Mouse (Mus musculus): ENCODE results near the gene Fbxo34. TPM values are rescaled to one million over a fixed set of nuclear protein-coding genes. Genes with fewer than 3 reads are reported as not detected.
A peak's percentile ranks its signal among the peaks of the same experiment; 100 is the strongest.
"Not testable (repeated sequence)": the region's sequence is repeated elsewhere in the genome, so short reads cannot be mapped to it uniquely, and the experiment has no call there.

Fbxo34 gene
- total RNA-seq, 2 experiments from 2014 or later: 15.1 to 16.2 TPM

DNA sequence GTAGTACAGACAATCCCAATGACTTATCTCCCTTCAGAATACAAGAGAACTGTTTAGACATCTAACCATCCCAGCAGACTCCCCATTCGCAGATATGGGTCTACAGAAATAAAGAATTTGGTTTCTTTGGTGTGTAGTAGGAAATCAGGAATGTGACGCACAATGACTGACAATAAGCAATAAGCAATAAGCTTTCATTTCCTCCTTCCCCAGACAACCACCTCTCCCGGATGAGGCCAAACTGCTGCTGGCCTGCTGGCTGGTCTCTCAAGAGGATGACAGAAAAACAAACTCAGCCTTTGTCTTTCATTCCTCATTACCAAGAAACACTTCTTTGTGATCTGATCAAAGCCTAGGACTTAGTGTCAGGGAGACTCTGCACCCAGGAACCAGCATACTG, 92.1 kb downstream of the Fbxo34 start:
- intact Hi-C loops (cut with DNase I): no loop called here
- no peak for DNase-seq

DNA sequence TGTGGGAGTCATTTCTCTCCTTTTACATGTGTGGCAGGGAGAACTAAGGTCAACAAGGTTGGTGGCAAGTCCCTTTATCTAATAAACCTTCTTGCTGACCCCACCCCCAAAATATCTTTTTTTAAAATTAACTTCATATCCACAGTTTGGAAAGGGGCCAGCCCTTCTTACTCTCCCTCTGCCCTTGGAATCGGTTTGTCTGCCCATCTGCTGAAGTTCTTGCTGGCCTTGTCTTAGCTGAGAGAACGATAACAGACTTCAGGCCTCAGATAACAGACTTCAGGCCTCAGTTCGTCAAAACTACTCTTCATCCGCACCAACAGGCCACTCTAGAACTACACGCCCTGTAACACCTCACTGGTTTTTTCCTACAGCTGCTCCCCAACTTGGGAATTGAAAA, 94.1 kb downstream of the Fbxo34 start:
- no peak for DNase-seq
- intact Hi-C loops (cut with DNase I): no loop called here

DNA sequence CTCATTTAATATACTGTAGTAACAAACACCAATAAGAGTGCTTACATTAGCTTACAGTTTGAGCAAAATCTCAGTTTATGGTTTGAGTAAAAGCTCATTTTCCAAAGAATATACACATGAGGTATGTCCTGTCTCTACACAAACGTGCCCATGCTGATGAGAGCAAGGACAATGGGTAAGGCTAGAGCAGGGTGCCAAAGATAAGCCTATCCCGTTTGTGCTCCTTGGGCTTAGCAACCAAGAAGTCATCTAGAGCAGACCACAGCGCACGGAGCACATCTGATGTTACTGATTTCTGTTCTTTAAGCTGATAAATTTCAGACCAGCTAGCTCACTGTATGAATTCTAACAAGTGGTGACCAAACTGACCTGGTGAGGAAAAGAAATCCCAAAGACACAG, 94.7 kb downstream of the Fbxo34 start:
- DNase-seq: no peak
- intact Hi-C loops (cut with DNase I): no loop called here

DNA sequence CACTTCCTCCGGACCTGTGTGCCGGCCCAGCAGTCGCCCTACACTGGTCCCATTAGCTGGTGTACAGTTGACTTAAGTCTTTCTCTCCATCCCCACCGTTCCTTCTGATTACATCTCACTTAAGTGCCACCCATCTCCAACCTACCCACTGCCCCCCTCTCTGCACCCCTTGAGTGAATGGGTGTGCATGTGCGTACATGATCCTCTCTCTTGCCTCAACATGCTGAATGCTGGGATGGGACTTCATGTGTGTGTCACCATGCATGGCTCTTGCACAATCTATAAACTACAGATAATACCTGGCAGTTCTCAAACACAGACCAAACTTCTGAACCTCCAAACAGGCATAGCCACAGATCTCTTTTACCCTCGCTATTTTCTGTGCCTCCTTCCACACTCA, 101.4 kb downstream of the Fbxo34 start:
- DNase-seq: no peak
- intact Hi-C loops (cut with DNase I): no loop called here

DNA sequence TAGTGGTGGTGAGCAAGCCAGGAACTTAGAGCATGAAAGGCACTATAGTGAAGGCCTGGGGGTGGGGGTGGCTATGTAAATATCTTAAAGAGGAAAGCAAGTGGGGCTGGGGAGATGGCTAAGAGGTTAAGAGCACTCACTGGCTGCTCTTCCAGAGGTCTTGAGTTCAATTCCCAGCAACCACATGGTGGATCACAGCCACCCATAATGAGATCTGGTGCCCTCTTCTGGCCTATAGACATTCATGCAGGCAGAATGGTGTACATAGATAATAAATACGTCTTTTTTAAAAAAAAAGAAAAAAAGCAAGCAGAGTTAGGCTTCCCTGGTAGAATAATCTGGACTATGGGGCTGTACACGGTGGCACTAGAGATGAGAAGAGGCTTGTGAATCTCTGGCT, 103.2 kb downstream of the Fbxo34 start:
- DNase-seq: no peak
- intact Hi-C loops (cut with DNase I): no loop called here

DNA sequence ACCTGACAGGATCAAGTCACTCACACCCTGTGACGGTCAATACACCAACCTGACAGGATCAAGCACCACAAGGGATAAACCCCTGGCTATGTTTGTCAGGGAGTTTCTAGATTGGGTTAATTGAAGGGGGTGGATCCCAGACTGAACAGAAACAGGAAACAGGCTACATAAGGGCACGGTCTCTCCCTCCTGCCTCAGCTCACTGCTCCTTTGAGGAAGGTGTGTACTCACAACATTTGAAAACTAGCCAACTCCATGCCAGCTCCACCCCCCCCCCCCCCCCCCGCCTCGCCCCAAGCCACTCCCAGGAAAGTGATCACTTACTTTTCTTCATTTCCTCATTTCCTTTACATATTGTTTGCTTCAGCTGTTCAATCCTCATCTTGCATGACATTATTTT, 104.0 kb downstream of the Fbxo34 start:
- no peak for DNase-seq
- intact Hi-C loops (cut with DNase I): no loop called here

DNA sequence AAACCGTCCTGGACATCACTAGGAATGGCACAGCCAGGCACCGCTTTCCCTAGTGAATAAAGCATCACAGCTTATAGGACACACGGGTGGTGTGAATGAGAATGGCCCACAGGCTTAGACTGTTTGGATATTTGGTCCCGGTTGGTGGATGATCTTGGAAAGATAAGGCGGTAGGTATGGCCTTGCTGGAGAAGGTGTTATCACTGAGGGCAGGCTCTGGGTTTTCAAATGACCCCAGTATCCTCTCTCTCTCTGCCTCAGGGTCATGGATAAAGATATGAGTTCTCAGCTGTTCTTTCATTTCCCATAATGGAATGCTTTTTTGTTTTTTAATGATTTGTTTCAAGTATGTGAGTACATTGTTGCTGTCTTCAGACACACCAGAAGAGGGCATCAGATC, 105.0 kb downstream of the Fbxo34 start:
- intact Hi-C loops (cut with DNase I): no loop called here
- DNase-seq: no peak

DNA sequence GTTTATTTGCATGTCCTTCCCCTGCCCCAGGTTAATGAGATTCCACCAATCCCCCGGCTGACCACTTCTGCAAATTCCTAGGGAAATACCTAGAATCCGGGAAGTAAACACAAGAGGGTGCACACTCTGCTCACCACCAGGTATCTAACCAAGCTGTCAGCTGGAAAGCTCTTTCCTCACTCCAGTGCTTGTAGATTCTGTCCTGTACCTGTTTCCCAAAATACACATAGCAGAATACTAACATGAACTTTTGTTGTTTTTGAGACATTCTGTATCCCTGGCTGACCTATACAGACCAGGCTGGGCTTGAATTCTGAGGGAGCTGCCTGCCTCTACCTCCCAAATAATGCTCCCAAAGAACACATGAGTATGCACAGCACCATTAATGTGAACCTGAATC, 110.5 kb downstream of the Fbxo34 start:
- no peak for DNase-seq
- intact Hi-C loops (cut with DNase I): no loop called here

DNA sequence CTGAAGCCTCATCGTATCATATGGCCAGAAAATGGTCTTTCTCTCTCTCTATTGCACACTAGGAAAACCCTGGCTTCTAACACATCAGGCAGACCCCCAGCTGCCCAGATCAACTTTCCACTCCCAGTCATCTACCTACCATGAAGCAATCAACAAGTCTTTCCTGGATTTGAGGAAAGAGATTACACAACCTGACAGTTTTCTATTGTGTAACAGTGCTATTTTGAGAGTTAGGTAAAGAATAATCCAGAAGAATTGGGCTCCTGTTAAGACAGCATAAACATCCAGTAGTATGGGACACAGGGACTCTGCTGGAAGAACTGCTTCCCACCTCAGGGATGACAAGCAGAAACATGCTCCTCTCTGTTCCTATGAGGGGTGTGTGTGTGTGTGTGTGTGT, 112.3 kb downstream of the Fbxo34 start:
- intact Hi-C loops (cut with DNase I): no loop called here
- DNase-seq: no peak

DNA sequence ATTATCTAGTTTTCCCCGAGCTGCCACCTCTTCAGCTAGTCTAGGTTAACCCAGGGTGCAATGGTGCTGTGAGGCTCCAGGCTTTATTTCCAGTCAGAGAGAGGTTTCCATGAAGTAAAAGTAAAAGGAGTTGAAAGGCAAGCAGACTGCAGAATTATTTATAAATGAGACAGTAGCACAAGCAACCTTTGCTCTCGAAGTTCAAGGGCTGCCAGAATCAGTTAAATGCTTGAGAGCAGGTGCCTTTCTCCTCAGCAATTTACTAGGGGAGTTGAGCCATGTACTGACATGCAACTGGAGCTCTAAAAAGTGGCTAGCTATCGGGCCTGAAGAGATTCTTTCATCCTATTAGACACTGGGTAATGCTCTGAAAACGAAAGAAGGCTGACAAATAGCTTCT, 112.9 kb downstream of the Fbxo34 start:
- DNase-seq: no peak
- intact Hi-C loops (cut with DNase I): no loop called here

DNA sequence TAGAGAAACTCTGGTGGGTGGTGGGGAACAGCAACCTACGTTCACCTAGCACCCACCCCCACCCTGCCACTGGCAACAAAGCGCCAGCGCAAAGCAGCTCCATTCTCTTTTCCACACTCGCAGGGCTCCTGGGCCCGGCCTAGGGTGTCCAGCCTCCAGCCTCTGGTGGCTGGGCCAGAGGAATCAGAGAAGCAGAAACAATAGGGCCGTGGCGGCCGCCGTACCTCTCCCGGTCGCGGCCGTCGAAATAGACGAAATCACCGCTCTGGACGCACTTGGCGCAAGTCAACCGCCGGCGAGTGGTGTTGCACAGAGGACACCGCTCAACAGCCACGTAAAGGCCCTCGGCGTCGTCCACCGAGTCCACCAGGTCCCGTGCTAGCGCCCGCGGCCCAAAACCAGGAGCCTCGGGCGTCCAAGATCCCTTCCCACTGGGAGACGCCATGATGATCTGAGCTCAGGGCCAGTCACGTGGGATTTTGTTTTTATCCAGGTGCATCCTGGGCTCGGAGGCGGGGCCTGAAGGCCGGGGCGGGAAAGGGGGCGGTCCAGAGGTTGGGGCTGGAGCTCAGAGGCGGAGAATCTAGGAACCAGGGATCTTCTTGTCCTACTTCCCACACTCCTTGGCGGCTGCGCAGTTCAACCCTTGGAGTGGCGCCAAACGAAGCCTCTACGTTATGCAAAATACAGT, 117.9 kb downstream of the Fbxo34 start:
- peak; percentile 94 to 97 for DNase-seq
- intact Hi-C loops (cut with DNase I): no loop called here

DNA sequence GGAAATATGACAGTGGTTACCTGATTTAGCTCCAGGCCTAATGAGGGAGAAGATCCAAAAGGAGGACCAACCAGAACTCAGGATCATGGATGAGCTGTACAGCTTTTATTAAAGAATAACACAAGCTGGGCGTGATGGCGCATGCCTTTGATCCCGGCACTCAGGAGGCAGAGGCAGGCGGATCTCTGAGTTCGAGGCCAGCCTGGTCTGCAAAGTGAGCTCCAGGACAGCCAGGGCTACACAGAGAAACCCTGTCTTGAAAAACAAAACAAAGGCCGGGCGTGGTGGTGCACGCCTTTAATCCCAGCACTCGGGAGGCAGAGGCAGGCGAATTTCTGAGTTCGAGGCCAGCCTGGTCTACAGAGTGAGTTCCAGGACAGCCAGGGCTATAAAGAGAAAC, 120.3 kb downstream of the Fbxo34 start, which contains the start of gene Atg14:
Gene Atg14, minus strand, starts transcription at position 101 of the 400 bp plus-strand sequence.
- intact Hi-C loops (cut with DNase I); DNase-seq: not testable (repeated sequence)

DNA sequence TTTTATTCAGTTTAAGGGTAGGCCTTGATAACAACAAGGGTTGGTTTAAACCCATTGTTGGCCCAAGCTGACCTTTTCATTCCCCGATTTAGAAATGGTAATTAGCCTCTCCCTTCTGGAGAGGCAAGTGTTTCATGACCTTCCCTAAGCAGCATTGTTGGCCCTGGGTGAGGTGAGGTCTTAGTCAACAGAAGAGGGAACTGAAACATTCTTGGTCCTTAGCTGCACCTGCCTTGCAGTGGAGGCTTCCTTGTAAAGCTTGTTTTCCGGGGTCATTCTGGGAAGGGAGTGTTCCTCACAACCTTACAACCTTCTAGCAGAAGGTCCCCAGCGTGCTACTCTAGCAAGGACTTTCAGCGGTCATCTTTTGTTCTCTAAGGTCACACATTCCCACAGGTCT, 122.5 kb downstream of the Fbxo34 start:
- intact Hi-C loops (cut with DNase I): no loop called here

DNA sequence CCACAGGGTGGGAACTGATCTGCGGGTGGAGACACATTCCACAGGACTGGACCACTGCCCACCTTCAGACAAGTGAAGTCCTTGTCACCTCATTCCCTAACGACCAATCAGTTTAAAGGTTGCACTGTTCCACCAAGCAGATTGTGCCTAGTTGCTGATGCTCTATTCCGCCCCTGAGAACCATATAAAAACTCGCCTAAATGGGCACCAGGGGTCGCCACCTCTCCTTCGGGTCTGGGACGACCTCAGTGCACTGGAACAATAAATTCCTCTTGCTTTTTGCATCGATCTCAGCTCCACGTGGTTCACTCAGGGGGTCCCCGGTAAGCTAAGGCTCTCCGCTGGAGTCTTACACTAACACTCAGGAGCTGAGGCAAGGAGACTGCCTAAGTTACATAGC, 124.5 kb downstream of the Fbxo34 start:
- intact Hi-C loops (cut with DNase I): no loop called here
- DNase-seq: no peak

More for the DNA sequence above, 122.5 kb downstream of the Fbxo34 start:
- DNase-seq: no peak

DNA sequence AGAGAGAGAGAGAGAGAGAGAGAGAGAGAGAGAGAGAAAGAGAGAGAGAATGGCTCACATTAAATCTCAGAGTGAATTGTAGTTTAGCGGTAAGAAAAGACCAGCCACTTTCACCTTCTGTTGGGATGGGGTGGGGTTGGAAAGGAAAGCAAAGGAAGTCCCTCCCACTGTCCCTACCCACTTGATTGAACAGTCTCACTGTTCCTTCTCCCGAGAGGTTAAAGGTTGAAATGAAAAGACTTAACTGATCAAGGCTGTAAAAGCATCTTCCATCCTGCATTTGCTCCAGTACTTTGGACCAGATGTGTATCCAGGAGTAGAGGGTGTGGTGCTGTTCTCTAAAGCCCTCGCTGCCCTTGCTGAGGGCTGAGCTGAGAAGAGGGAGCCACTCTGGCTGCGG, 126.5 kb downstream of the Fbxo34 start:
- DNase-seq: no peak
- intact Hi-C loops (cut with DNase I): no loop called here

DNA sequence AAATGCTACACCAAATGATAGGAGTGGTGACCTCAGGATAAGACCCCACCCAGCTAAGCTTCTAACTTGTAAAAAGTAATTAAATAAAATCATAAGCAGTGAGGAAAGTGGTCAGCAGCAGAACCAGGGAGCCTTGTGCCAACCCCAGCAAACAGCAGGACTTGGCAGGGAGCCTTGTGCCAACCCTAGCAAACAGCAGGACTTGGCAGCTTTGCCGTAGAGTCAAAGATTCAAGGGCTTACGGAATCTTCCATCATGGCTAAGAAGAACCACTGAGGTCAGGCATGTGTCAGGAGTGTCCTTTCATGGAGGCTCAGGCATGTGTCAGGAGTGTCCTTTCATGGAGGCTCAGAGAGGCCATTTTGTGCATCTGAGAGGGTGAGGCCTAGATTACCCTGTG, 127.9 kb downstream of the Fbxo34 start:
- DNase-seq: peak; percentile 17 to 21
- intact Hi-C loops (cut with DNase I): no loop called here

DNA sequence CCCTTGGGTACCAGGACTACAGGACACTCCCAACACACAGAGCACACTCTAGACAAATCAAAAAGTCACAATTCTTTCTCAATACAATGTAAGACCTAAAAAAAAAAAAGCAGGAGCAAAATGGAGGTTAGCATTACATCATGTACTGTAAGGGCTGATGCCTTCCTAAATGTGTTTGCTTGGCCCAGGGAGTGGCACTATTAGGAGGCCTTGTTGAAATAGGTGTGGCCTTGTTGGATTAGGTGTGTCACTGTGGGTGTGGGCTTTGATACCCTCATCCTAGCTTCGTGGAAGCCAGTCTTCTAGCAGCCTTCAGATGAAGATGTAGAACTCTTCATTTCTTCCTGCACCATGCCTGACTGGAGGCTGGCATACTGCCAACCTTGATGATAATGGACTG, 131.1 kb downstream of the Fbxo34 start:
- no peak for DNase-seq
- intact Hi-C loops (cut with DNase I): no loop called here

Other genes with a start within 250 kb of the Fbxo34 start
- 1 to 10 TPM; 1.5 to 2.0 TPM for gene Wdhd1, start 173.6 kb upstream of the Fbxo34 start, total RNA-seq (2021)
- gene Socs4, start 173.5 kb upstream of the Fbxo34 start, total RNA-seq (2021): 10 to 100 TPM; 16.3 to 20.0 TPM
- gene Mapk1ip1l, start 152.2 kb upstream of the Fbxo34 start, total RNA-seq (2021): 10 to 100 TPM; 36.9 to 40.7 TPM
- gene Lgals3, start 82.7 kb upstream of the Fbxo34 start, total RNA-seq (2021): 1 to 10 TPM; 4.8 to 5.8 TPM
- gene Dlgap5, start 32.0 kb upstream of the Fbxo34 start, total RNA-seq (2021): 1 to 10 TPM; 2.4 to 6.8 TPM
- 1 to 10 TPM; 8.1 to 9.8 TPM for gene Atg14, start 120.2 kb downstream of the Fbxo34 start, total RNA-seq (2021)
- 100 to 1,000 TPM; 152 to 172 TPM for gene Ktn1, start 198.0 kb downstream of the Fbxo34 start, total RNA-seq (2021)

Data from heart, postnatal 14 days (tissue).